Mouse (Mus musculus) hindbrain, embryonic 14.5 days (tissue): Measurements from ENCODE around the gene Lins1. TPM values are rescaled to one million over a fixed set of nuclear protein-coding genes. Genes with fewer than 3 reads are reported as not detected.

Source experiments
- ATAC-seq: fragments of 200-750 bp; cut with Nextera tagmentation; 2 replicates; pipeline ENCODE4 v1.8.0; 2017; ENCODE audit warnings: moderate number of reproducible peaks, mild to moderate bottlenecking, moderate TSS enrichment, moderate library complexity; ENCODE audit not compliant: low FRiP score
- DNase-seq: peaks from one replicate; pipeline ENCODE4 v3.0.0-alpha.2; 2015; ENCODE audit warnings: low spot score
- H3K27ac ChIP-seq: fragments of 300-500 bp; sonication (generic); 2 replicates; pipeline ENCODE4 v1.5.1; 2014; ENCODE audit warnings: mild to moderate bottlenecking, moderate library complexity
- H3K27me3 ChIP-seq: fragments of 300-500 bp; sonication (generic); 2 replicates; pipeline ENCODE4 v1.6.1; 2014; ENCODE audit warnings: mild to moderate bottlenecking, low read length, mixed read lengths; ENCODE audit not compliant: control insufficient read depth, insufficient read depth
- H3K36me3 ChIP-seq: fragments of 300-500 bp; sonication (generic); replicated peaks from 2 replicates; pipeline ENCODE4 v1.6.1; 2014; ENCODE audit not compliant: control insufficient read depth, insufficient read depth
- H3K4me1 ChIP-seq: fragments of 300-500 bp; sonication (generic); replicated peaks from 2 replicates; pipeline ENCODE4 v1.6.1; 2014; ENCODE audit warnings: antibody characterized with exemption, low read length, mixed read lengths; ENCODE audit not compliant: control insufficient read depth, insufficient read depth
- H3K4me2 ChIP-seq: fragments of 300-500 bp; sonication (generic); replicated peaks from 2 replicates; pipeline ENCODE4 v1.6.1; 2014; ENCODE audit warnings: mild to moderate bottlenecking, moderate library complexity
- H3K4me3 ChIP-seq: fragments of 300-500 bp; sonication (generic); replicated peaks from 2 replicates; pipeline ENCODE4 v1.5.1; 2014; ENCODE audit warnings: mild to moderate bottlenecking, low read length
- H3K9ac ChIP-seq: fragments of 300-500 bp; sonication (generic); 2 replicates; pipeline ENCODE4 v1.6.1; 2014
- H3K9me3 ChIP-seq: fragments of 300-500 bp; sonication (generic); 2 replicates; pipeline ENCODE4 v1.6.1; 2016; ENCODE audit warnings: low read length; ENCODE audit not compliant: control insufficient read depth
- WGBS: fragments of 180-500 bp; shearing (Covaris S2); extraction: QIAGEN DNeasy Blood & Tissue Kit; methylation state at CpG from one replicate; pipeline ENCODE4 v1.1.7; 2014; 5-methylcytosine and 5-hydroxymethylcytosine counted together
- polyA plus RNA-seq: library from polyadenylated mRNA; unstranded; fragments of >200 nt; fragmentation: Nextera tagmentation; extraction: Ambion mirVana; gene quantifications from 2 replicates; pipeline ENCODE4 v1.2.1, GENCODE M21; 2014

Gene Lins1
- polyA plus RNA-seq, 1 experiment from 2014 or later: 18.0 TPM

DNA sequence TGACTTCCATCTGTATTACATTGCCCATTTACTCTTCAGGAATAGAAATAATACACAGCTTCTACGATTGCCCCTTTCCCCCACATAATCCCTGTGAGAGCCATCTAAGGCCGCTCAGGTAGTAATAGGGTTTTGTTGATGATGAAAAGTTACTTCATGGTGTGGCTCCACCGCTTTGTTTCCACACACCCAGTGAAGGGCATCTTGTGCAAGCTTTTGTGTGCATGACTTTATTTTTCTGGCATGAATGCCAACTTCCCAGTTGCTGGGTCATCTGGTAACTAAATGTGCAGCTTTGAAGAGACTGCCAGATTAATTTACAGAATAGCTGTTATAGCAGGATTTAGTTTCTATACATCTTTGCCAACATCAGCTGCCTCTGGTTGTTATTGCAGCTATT lies 14.9 kb downstream of the Lins1 start:
- no peak for ATAC-seq
- WGBS: 94% methylated on average over 3 of the region's 3 CpGs
- no peak overlapping the region for H3K4me3 ChIP-seq
- no peaks in the 10 kb centered on the region for H3K27me3 ChIP-seq
- no peak for DNase-seq
- no peak overlapping the region for H3K9ac ChIP-seq
- no peaks in the 10 kb centered on the region for H3K4me1 ChIP-seq
- H3K4me2 ChIP-seq: no peak overlapping the region
- H3K27ac ChIP-seq: no peak overlapping the region
- no peaks in the 10 kb centered on the region for H3K9me3 ChIP-seq
- peaks cover 26% of the 10 kb centered on the region for H3K36me3 ChIP-seq

DNA sequence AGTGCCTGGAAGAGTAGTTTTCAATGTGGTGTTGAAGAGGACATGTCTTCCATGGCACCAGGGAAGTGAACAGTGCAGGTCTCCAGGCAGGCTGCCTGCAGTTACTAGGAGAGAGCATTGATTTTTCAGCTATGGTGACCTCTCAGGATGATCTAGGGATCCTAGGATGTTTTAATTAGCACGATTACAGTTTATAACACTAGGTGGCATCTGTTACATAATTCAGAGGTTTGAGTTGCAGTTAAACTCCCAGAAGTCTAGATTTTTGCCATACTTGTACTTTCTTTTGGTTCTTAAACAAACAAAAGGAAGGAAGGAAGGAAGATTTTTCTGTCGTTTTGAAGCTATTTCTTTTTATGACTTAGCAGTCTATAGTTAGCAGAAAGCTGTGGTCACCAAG lies 21.5 kb downstream of the Lins1 start:
- H3K4me1 ChIP-seq: no peaks in the 10 kb centered on the region
- no peaks in the 10 kb centered on the region for H3K27me3 ChIP-seq
- 64% methylated on average over 2 of the region's 2 CpGs for WGBS
- H3K4me3 ChIP-seq: no peak overlapping the region
- no peak overlapping the region for H3K27ac ChIP-seq
- no peak overlapping the region for H3K4me2 ChIP-seq
- peaks cover 66% of the 10 kb centered on the region for H3K36me3 ChIP-seq
- no peak overlapping the region for H3K9ac ChIP-seq
- ATAC-seq (no peak), DNase-seq (peak; percentile 45)
- no peaks in the 10 kb centered on the region for H3K9me3 ChIP-seq

DNA sequence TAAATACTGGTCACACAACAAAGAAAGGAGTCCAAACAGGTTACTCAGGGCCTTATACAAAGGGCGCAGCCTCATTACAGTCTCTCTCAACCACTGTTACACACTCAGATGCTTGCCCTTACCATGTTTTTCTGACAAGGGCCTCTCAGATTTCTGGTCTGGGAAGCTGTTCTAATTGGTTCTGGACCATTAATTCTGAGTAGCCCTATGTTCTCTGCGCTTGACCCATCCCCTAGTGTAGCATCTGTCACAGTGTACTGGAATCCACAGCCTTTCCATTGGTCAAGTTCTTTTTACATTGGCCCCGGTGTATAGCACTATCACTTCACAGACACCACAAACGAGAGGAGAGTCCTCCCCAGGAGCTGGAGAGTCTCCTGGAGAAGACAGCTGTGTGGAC lies 34.8 kb downstream of the Lins1 start:
- Histone ChIP-seq H3K4me2 (no peak overlapping the region), H3K4me1 (no peaks in the 10 kb centered on the region), H3K36me3 (no peaks in the 10 kb centered on the region; the same call in none of the 2 replicates), H3K27me3 (no peaks in the 10 kb centered on the region), H3K27ac (no peak overlapping the region), H3K9me3 (peaks cover 2% of the 10 kb centered on the region; the same call in 1 of the 2 replicates), H3K4me3 (no peak overlapping the region), H3K9ac (no peak overlapping the region)
- WGBS: 77% methylated on average over 4 of the region's 4 CpGs
- ATAC-seq: no peak
- DNase-seq: no peak

DNA sequence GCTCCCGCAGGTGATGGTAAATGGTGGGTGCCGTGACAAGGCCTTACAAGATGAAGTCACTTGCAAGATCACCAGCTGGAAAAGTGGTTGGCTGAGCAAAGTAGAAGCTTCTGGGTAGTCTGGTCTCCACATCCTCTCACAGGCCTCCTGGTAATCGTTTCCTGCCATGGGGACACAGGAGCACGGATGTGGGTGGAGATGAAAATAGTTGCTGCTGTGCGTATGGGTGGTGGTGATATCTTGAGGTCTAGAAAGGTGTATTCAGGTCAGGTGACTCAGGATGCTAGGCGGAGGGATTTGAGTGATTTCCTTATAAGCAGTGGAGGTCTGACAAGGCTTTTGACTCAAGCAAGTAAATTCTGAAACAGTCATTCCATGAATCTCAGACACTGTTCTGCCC lies 35.3 kb downstream of the Lins1 start:
- no peaks in the 10 kb centered on the region for H3K27me3 ChIP-seq
- no peak overlapping the region for H3K27ac ChIP-seq
- H3K9me3 ChIP-seq: no peaks in the 10 kb centered on the region
- 91% methylated on average over 6 of the region's 6 CpGs for WGBS
- no peaks in the 10 kb centered on the region for H3K4me1 ChIP-seq
- no peak overlapping the region for H3K9ac ChIP-seq
- H3K4me2 ChIP-seq: no peak overlapping the region
- no peak overlapping the region for H3K4me3 ChIP-seq
- H3K36me3 ChIP-seq: no peaks in the 10 kb centered on the region; the same call in none of the 2 replicates
- DNase-seq: no peak
- no peak for ATAC-seq

DNA sequence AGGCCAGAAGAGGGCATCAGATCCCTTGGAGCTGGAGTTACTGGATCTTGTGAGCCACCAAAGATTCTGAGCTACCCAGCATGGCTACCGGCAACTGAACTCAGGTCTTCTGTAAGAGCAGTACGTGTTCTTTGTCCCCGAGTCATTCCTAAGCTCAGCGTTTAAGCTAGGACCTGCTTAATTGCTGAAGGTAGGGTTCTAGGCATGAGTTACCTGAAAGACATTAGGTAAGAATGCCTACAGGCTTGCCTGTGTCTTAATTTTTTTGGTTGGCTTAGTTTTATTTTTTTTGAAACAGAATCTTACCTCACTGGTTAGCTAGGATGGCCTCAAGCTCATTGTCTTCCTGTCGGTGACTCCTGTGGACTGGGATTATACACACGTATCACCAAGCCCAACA lies 38.4 kb downstream of the Lins1 start:
- Histone ChIP-seq H3K36me3 (no peaks in the 10 kb centered on the region; the same call in 1 of the 2 replicates), H3K4me2 (no peak overlapping the region)

DNA sequence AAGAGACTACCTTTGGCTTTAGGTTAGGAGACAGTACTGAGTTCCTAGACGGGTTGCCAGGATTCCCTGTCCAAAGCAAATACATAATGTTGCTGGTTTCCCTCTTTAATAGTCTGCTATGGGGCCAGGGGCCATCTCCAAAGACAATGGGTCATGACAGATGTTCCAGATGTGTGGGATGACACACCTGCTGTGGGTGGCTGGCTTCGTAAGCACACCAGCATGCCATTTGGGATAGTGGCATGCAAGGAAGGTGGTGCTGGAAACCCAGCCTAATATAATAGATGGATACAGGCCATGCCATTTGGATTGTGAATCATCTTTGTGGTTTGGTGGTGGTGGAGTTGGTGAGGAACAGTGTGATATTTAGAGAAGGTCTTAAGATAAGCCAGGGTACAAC lies 39.5 kb downstream of the Lins1 start:
- Histone ChIP-seq H3K9me3 (no peaks in the 10 kb centered on the region), H3K4me2 (no peak overlapping the region), H3K9ac (no peak overlapping the region), H3K27me3 (no peaks in the 10 kb centered on the region), H3K4me3 (no peak overlapping the region), H3K27ac (no peak overlapping the region), H3K36me3 (no peaks in the 10 kb centered on the region; the same call in 1 of the 2 replicates), H3K4me1 (no peaks in the 10 kb centered on the region)
- DNase-seq: no peak
- WGBS: 90% methylated on average over 2 of the region's 2 CpGs
- ATAC-seq: no peak

More for the DNA sequence above, 38.4 kb downstream of the Lins1 start:
- H3K9ac ChIP-seq: no peak overlapping the region
- H3K4me3 ChIP-seq: no peak overlapping the region
- H3K9me3 ChIP-seq: no peaks in the 10 kb centered on the region
- H3K4me1 ChIP-seq: no peaks in the 10 kb centered on the region
- DNase-seq (no peak), ATAC-seq (no peak)
- H3K27ac ChIP-seq: no peak overlapping the region
- no peaks in the 10 kb centered on the region for H3K27me3 ChIP-seq
- 93% methylated on average over 6 of the region's 6 CpGs for WGBS

DNA sequence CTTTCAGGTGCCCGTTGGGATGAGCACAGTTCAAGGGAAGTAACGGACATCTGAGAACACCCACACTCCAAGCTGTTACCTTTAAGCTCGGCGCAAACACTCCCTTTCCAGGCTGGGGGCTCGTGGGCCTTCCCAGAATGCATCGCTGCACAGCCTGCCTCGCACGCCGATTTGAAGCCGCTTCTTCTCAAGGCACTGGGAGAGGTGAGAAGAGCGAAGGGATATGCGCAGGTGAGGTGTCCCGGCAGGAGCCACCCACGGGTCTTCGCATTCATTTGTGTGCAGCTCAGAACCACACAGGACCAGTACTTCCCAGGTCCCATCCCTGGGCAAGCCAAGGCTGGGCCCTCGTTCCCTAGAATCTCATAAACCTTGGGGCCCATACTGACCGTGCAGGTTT lies 43.7 kb downstream of the Lins1 start:
- H3K4me2 ChIP-seq: no peak overlapping the region
- no peaks in the 10 kb centered on the region for H3K9me3 ChIP-seq
- ATAC-seq: no peak
- H3K27me3 ChIP-seq: no peaks in the 10 kb centered on the region
- DNase-seq: no peak
- H3K27ac ChIP-seq: no peak overlapping the region
- 96% methylated on average over 17 of the region's 17 CpGs for WGBS
- no peak overlapping the region for H3K9ac ChIP-seq
- H3K36me3 ChIP-seq: no peaks in the 10 kb centered on the region
- no peaks in the 10 kb centered on the region for H3K4me1 ChIP-seq
- no peak overlapping the region for H3K4me3 ChIP-seq

DNA sequence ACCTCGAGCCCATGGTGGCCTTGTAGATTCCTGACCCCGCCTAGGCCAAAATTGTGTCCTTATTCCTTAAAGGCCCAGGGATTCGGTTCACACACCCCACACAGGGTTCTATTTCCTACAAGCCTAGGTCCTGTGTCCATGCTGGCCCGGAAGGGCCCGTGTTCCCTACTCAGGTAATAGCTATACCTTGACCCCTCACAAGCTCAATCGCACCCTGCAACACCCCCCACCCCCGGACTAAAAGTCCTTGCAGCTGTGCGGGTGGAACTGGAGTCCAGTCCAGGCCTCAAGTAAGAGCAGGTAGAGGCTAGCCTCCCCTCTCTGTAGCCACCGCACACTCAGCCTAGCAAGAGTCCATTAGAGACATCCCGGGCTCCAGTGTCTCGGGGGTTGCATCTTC lies 44.2 kb downstream of the Lins1 start:
- Histone ChIP-seq H3K4me2 (no peak overlapping the region), H3K4me3 (no peak overlapping the region), H3K9me3 (no peaks in the 10 kb centered on the region), H3K4me1 (no peaks in the 10 kb centered on the region), H3K27me3 (no peaks in the 10 kb centered on the region), H3K36me3 (no peaks in the 10 kb centered on the region), H3K27ac (no peak overlapping the region), H3K9ac (no peak overlapping the region)
- DNase-seq (no peak), ATAC-seq (no peak)
- 96% methylated on average over 11 of the region's 11 CpGs for WGBS

DNA sequence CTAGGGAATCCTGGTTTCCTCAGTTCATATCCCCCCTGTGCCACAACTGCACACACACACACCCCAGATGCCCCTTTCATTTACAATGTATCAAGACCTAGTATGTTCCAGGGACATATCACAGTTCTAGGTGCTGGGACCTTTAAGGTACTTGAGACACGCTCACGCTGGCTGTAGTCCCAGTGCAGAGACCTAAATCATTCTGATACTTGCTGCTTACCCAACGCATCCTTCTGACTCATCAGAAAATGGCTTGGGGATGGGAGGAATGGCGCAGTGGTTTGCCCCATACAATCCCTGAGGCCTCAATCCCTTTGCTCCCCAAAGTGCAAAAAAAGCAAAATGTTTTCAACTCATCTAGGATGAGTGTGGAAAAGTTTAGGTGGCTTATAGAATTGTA lies 44.8 kb downstream of the Lins1 start:
- Histone ChIP-seq H3K9me3 (no peaks in the 10 kb centered on the region), H3K27me3 (no peaks in the 10 kb centered on the region), H3K4me2 (no peak overlapping the region), H3K4me3 (no peak overlapping the region), H3K4me1 (no peaks in the 10 kb centered on the region), H3K9ac (no peak overlapping the region), H3K27ac (no peak overlapping the region), H3K36me3 (no peaks in the 10 kb centered on the region)
- no peak for ATAC-seq
- no peak for DNase-seq
- WGBS: 96% methylated on average over 4 of the region's 4 CpGs

DNA sequence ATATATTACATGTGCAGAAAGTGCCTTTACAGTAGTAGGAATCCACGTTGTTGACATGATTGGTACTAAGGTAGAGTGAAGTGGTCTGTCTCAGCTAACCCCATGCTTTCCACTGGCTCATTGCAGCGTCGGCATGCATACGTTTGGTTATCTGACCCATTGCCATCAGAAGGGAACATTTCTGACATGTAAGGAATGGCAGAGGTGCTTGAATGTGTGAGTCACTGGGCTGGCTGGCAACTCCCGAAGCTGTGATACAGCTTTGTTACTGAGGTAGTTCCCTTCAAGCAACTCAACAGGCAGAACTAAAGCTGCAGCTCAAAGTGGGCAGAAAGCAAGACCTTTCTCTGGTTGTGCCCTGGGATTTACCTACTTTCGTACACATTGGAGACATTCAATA lies 45.3 kb downstream of the Lins1 start:
- H3K4me2 ChIP-seq: no peak overlapping the region
- no peak for ATAC-seq
- H3K9me3 ChIP-seq: no peaks in the 10 kb centered on the region
- H3K27me3 ChIP-seq: no peaks in the 10 kb centered on the region
- no peak overlapping the region for H3K4me3 ChIP-seq
- H3K27ac ChIP-seq: no peak overlapping the region
- no peaks in the 10 kb centered on the region for H3K4me1 ChIP-seq
- WGBS: 94% methylated on average over 6 of the region's 6 CpGs
- no peak overlapping the region for H3K9ac ChIP-seq
- DNase-seq: no peak
- no peaks in the 10 kb centered on the region for H3K36me3 ChIP-seq
